Mouse (Mus musculus) adrenal gland, postnatal 36 days (tissue): Measurements from ENCODE around the gene Me1. TPM values are rescaled to one million over a fixed set of nuclear protein-coding genes. Genes with fewer than 3 reads are reported as not detected.

Source experiments
- DNase-seq, 2 experiments: peaks; one replicate each; pipeline ENCODE4 v3.0.0; 2021; ENCODE audit warnings: mixed read lengths in 1 of 2
- total RNA-seq, 2 experiments: library from RNA; stranded (reverse); gene quantifications; 2 replicates each; pipeline ENCODE4 v1.2.3; 2021

Me1 gene
- total RNA-seq, 2 experiments from 2014 or later, result 1,431 to 2,044 TPM

GRCm38 (mm10) chr9:86658347-86658746 lies 37.4 kb downstream of the Me1 start:
- DNase-seq, result no peak

GRCm38 (mm10) chr9:86652194-86652593 lies 43.6 kb downstream of the Me1 start:
- no peak for DNase-seq

DNA sequence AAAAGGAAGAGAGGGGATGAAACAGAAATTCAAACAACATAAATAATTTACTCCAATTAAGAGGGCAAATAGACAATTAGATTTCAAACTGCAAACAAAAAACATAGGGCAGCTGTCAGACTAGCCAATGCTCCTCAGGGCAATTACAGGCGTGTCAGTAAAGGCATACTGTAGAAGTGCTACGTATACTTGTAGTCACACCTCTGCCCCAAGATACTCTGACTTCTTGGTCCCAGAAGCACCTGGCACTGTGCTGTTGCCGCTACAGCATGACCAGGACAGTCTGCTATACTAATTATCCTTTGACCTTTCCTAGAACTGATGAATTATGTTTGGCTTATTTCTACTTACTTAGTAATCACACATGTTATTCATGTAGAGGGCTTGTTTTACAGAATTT lies 44.5 kb downstream of the Me1 start:
- no peak for DNase-seq

GRCm38 (mm10) chr9:86650822-86651221 lies 44.9 kb downstream of the Me1 start:
- DNase-seq, result no peak

- DNase-seq, result no peak
Observed at GRCm38 (mm10) chr9:86647931-86648550, 47.7 kb downstream of the Me1 start.

- DNase-seq, result no peak
Observed at GRCm38 (mm10) chr9:86646807-86647206, 48.9 kb downstream of the Me1 start.

DNA sequence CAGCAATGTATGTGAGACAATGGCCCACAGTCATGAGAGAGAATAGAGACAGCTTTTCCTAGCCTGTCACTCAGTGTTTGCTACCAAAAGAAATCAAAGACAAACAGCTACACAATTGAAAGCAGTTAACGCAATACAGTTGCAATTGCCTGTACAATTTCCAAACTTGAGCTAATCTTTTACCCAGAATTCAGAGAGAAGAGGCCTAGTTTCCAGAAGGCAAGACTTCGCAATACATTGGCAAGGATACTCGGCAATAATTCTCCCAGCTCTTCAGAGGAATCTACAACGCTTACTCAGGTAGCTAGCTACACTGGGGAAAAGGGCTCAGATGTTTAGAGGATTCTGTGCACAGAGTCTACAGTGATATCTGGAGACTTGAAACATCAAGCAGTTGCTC lies 52.3 kb downstream of the Me1 start:
- no peak for DNase-seq

DNA sequence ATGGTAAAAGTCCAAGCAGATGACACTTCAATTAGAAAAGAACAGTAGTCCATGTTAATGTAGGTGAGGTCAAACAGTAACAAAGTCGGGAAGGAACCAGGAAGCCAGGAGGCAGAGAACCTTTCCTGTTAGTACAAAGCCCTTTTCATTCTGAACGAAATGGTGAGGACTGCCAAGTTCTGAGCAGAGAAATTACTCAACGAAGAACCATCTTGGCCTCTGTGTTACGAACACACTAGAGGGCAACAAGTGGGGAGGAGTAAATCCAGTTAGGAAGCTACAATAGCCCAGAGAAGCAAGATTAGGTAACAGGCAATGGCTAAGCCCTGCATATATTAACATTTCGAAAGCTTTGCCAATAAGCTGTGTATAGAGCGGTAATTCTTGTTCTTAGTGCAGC lies 57.0 kb downstream of the Me1 start:
- no peak for DNase-seq

DNA sequence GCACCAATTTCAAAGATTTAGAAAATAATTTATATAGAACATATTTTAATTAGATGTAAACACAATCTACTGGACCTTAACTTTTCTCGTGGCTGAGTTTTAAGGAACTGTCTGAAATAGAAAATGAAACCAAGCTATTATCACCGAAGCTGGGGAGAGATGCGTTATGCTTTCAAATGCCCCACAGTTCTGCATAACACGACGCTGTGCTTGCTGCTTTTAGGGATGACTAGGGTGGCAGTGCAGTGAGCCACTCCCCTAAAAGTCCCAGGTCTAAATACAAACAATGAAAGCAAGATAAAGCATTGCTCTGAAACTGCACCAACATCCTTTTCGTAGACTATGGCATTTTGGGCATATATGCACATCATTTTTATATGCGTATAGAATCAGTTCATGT lies 64.6 kb downstream of the Me1 start:
- no peak for DNase-seq

DNA sequence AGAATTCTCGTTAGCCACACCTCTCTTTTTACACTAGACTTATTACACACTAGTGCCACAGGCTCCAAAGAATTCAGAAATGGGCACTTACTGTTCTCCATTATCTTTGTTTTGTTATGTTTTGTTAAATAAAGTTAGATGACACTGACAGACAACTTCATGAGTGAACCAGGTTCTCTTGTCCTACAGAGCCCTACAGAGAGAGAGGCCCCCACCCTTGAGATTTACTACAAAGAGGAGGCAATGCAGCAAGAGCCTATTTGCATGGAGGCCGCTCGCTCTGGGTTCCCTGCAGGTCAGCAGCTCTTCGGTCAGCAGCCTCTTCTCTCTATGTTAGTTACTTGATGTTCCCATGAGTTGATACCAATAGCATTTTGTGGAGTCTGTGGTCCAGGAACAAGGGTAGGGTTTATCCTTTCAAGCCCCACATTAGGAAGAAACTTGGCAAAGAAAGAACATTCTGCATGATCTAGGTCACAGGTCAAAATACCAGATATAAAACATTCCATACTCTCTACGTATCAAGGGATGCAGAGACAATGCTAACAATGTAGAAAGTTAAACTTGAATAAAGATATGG lies 65.3 kb downstream of the Me1 start:
- DNase-seq, result no peak

DNA sequence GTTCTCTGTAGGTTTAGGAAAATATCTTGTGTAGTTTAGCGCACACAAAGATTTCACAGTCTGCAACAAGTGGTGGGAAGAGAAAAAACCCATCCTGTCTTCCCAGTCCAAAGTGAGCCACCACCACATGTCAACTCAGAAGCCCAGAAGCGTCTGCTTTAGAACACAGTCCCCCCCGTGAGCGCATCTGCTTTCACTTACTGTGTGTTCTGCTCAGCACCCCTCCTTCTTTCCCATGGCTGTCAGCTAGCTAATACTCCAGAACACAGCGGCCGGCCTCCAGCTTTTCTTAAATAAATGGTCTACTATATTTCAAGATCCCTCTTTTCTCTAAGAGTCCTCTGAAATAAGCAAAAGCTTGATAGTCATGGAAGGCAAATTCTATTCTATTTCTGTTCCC lies 66.4 kb downstream of the Me1 start:
- no peak for DNase-seq

- no peak for DNase-seq
Observed at GRCm38 (mm10) chr9:86627745-86628496, 67.8 kb downstream of the Me1 start.

DNA sequence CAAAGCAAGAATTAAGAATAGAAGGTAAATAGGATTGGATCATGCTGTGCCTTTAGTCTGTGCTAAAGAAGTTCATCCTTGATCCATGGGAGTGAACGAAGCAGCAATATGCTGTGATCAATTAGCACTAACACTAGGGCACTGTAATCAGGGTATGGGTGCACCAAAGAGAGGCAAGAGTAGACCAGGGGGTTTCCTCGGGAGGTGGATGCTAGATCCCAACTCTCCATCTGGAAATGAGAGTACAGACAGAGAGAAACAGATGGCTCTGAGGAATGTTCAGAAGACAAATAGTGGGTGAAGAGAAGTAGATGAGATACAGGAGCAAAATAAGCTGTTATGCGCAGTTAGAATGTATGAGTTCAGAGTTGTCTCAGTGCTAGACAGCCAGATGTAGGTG lies 68.8 kb downstream of the Me1 start:
- no peak for DNase-seq

- DNase-seq, result no peak
Observed at GRCm38 (mm10) chr9:86624781-86625180, 71.0 kb downstream of the Me1 start.

DNA sequence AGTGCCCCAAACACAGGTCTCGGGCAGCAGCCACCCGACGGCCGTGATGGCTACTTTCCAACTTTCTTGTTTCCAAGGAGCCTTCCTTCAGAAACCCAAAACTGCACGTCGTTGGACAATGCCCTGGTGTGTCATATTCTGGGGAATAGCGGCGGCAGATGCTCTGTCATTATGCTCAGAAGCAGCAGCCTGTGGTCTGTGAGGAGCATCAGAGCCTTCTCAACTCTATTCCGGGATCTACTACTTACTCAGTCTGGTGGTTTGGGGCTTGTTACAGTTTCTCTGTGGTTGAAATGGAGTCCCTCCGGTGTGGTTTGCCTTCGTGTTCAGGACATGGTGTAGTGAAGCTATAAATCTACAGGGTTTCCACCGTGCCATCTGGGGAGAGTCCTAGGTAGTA lies 71.7 kb downstream of the Me1 start:
- DNase-seq, result no peak

GRCm38 (mm10) chr9:86622062-86622461 lies 73.7 kb downstream of the Me1 start:
- no peak for DNase-seq

DNA sequence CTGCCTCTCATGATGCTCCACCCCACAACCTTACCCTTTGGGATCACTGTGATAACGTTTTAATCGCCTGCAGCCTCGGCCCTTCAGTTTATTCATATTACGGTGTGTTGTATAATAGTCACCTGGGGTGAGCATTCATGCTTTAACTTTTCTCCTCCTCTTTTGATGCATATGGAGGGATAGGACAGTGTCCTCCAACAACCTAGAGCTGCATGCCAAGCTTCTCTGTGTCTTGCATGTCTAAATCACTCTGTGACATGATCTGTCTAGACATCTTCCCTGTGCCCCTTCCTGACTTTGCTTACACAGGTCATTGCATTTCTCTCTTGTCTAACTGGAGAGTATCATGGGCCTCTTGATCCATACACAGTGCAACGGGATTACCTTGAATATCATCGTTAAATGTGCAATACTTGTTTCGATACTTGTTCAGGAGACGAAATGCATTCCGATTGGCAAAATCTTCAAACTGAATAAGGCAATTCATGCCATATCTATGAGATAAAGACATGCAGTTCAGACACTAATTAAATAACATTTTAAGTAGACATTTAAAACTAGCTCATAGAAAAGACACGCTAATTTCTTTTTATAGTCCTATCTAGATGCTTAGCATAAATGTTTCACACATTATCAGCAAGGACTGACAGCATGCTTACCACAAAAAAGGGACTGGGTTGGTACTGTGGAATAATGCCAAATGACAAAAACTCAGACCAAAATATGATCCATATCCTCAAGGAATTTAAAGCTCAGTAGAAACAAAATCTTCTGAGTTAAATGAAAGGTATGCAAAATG lies 76.2 kb downstream of the Me1 start:
- DNase-seq, result no peak

- DNase-seq, result no peak
Observed at GRCm38 (mm10) chr9:86617837-86618492, 77.8 kb downstream of the Me1 start.

DNA sequence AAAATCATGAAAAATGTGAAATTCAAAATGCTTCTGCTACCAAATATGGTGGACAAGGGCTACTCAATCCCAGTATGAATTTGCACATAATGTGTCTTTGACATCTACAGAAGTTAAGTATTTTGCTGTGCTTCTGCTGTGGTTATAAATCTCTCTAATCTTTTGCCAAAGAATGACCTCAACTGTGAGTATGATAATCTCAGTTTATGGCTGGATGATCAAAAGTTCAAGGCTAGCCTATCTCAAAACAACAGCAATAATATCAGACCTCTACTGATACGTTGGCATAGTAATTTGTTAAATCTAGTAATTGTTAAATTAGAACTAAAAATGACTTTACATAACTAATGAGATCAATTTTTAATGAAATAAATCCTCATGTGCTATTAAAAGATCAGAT lies 80.0 kb downstream of the Me1 start:
- DNase-seq, result no peak

DNA sequence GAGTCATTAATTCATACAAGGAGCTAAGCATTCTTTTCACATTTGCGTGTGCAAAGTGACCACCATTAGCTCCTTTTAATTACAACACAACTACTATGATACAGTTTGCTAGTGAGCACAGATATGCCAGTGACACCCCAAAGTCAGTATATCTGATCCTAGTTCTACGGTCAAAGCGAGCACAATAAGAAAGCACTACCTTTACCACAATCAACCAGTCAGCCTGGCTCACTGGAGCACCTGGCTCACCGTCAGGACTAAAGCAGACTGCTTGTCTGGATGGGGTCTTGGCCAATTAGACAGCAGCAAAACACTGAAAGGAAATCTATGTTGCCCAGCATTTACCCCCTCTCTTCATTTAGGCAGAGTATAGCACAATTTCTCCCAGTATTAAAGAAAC lies 83.7 kb downstream of the Me1 start:
- DNase-seq, result no peak

DNA sequence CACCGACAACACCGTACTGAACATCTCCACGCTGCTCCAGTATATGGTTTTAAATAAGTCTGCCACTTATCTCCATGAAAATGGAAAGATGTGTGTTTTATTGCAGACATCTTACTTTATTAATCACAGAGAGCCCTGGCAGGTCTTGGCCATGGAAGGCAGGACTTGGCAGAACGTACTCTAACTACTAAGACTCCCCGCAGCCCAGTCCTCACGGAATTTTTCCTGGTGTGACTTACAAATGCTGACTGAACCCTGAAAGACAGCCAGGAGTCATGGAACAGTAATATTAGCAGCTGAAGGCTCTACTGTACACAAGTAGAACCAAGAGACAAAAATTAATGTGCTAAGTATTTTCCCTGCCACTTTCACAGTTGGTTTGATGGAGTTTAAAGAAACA lies 90.0 kb downstream of the Me1 start:
- DNase-seq, result no peak

DNA sequence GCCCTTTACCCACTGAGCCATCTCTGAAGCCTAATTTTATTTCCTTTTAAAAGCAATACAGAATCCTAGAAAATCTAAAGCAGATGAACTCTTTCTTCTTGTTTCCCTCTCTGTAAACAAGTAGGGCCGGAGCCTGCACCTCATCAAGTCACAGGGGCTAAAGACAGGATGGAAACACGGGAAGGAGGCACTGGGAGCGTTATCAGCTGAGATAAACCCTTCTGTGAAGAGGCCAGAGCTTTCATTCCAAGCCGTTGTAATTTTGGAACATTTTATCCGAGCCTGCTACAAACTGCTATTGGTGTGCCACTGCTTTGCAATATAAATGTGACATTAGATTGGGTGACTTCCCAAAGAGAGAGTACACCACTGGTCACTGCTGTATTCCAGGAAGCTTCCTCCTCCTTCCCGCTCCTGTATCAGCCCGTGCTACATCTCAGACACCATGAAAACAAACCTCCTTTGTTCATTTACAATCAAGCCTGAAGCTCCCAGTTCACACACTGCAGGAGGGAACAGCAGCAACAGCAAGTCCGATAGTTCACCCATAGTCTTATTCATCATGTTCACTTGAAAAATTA lies 95.9 kb downstream of the Me1 start:
- DNase-seq, result no peak
